Mouse (Mus musculus) embryonic facial prominence, embryonic 11.5 days (tissue): ENCODE measurements around the gene Zfp318. TPM values are rescaled to one million over a fixed set of nuclear protein-coding genes. Genes with fewer than 3 reads are reported as not detected.

Experiments used
- ATAC-seq: fragments of 200-750 bp; cut with Nextera tagmentation; replicated peaks from 2 replicates; pipeline ENCODE4 v1.8.0; 2017; ENCODE audit warnings: low read depth; ENCODE audit not compliant: insufficient number of reproducible peaks, low FRiP score, low TSS enrichment
- DNase-seq: peaks from one replicate; pipeline ENCODE4 v3.0.0-alpha.2; 2015; ENCODE audit warnings: low spot score
- H3K27ac ChIP-seq: fragments of 300-500 bp; sonication (generic); replicated peaks from 2 replicates; pipeline ENCODE4 v1.5.1; 2014; ENCODE audit warnings: mild to moderate bottlenecking, low read depth, low read length, control low read depth
- H3K27me3 ChIP-seq: fragments of 300-500 bp; sonication (generic); 2 replicates; pipeline ENCODE4 v1.6.1; 2014; ENCODE audit warnings: mild to moderate bottlenecking, low read length, moderate library complexity, mixed read lengths; ENCODE audit not compliant: control insufficient read depth, insufficient read depth
- H3K36me3 ChIP-seq: fragments of 300-500 bp; sonication (generic); replicated peaks from 2 replicates; pipeline ENCODE4 v1.6.1; 2014; ENCODE audit warnings: low read depth, mild to moderate bottlenecking, low read length, moderate library complexity, mixed read lengths; ENCODE audit not compliant: control insufficient read depth, insufficient read depth
- H3K4me1 ChIP-seq: fragments of 300-500 bp; sonication (generic); 2 replicates; pipeline ENCODE4 v1.6.1; 2014; ENCODE audit warnings: low read length, mixed read lengths; ENCODE audit not compliant: control insufficient read depth, insufficient read depth
- H3K4me2 ChIP-seq: fragments of 300-500 bp; sonication (generic); 2 replicates; pipeline ENCODE4 v1.6.1; 2014; ENCODE audit warnings: low read depth, mild to moderate bottlenecking, control low read depth, low read length, moderate library complexity
- H3K4me3 ChIP-seq: fragments of 300-500 bp; sonication (generic); 2 replicates; pipeline ENCODE4 v1.5.1; 2014; ENCODE audit warnings: low read depth, low read length, control low read depth
- H3K9ac ChIP-seq: fragments of 300-500 bp; sonication (generic); replicated peaks from 2 replicates; pipeline ENCODE4 v1.6.1; 2014; ENCODE audit warnings: mild to moderate bottlenecking, control low read depth, low read length
- H3K9me3 ChIP-seq: fragments of 300-500 bp; sonication (generic); replicated peaks from 2 replicates; pipeline ENCODE4 v1.6.1; 2016; ENCODE audit warnings: mild to moderate bottlenecking, low read length, inconsistent platforms, mixed read lengths; ENCODE audit not compliant: control insufficient read depth
- WGBS: fragments of 180-500 bp; shearing (Covaris S2); extraction: QIAGEN DNeasy Blood & Tissue Kit; methylation state at CpG from one replicate; pipeline ENCODE4 v1.1.7; 2014; 5-methylcytosine and 5-hydroxymethylcytosine counted together
- polyA plus RNA-seq: library from polyadenylated mRNA; unstranded; fragments of >200 nt; fragmentation: Nextera tagmentation; extraction: Ambion mirVana; gene quantifications from 2 replicates; pipeline ENCODE4 v1.2.1, GENCODE M21; 2014

Gene Zfp318
- polyA plus RNA-seq, 1 experiment from 2014 or later, result 12.1 TPM

- H3K9ac ChIP-seq, result no peak overlapping the region
- 83% methylated on average over 5 of the region's 5 CpGs for WGBS
These were observed 78.7 kb downstream of the Zfp318 start for GRCm38 (mm10) chr17:46462226-46462625.

DNA sequence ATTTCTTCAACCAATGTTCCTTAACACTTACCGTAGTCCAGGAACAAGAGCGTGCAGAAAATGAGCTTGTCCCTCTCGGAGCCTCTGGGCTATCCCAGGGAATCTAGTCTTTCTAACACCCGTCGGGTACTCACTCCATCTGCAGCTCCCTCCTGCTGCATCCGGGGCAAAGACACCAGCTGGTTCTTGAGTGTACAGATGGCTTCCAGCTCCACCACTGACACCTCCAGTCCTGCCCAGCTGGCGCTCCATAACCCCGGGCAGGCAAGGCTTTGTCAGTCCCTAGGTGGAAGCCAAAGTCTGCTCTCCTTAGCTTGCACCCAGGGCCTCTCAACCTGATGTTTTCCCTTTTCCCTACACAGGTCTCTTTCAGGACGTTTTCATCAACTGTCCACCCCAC is 84.3 kb downstream of the Zfp318 start:
- H3K4me2 ChIP-seq, result no peak overlapping the region; the same call in 1 of the 2 replicates
- no peak for ATAC-seq
- no peaks in the 10 kb centered on the region for H3K36me3 ChIP-seq
- no peak overlapping the region for H3K27ac ChIP-seq
- H3K4me1 ChIP-seq, result no peaks in the 10 kb centered on the region
- no peak for DNase-seq
- no peak overlapping the region for H3K4me3 ChIP-seq
- H3K9me3 ChIP-seq, result no peaks in the 10 kb centered on the region
- WGBS, result 62% methylated on average over 9 of the region's 9 CpGs
- H3K9ac ChIP-seq, result no peak overlapping the region
- no peaks in the 10 kb centered on the region for H3K27me3 ChIP-seq

More at GRCm38 (mm10) chr17:46462226-46462625, 78.7 kb downstream of the Zfp318 start:
- Histone ChIP-seq H3K27ac (no peak overlapping the region), H3K4me2 (no peak overlapping the region), H3K9me3 (no peaks in the 10 kb centered on the region), H3K4me3 (no peak overlapping the region), H3K27me3 (peaks cover 21% of the 10 kb centered on the region), H3K36me3 (no peaks in the 10 kb centered on the region), H3K4me1 (peaks cover 8% of the 10 kb centered on the region; the same call in 1 of the 2 replicates)
- DNase-seq (no peak), ATAC-seq (no peak)

Other genes with a start within 250 kb of the Zfp318 start
- gene Rsph9, start 239.5 kb upstream of the Zfp318 start, polyA plus RNA-seq, result 12.5 and 13.0 TPM in 2 replicates
- gene Mad2l1bp, start 230.2 kb upstream of the Zfp318 start, polyA plus RNA-seq, result 37.1 and 37.2 TPM in 2 replicates
- gene Gtpbp2, start 222.7 kb upstream of the Zfp318 start, polyA plus RNA-seq, result 18.1 and 19.3 TPM in 2 replicates
- gene Polh, start 181.1 kb upstream of the Zfp318 start, polyA plus RNA-seq, result 11.3 and 12.0 TPM in 2 replicates
- gene Xpo5, start 180.9 kb upstream of the Zfp318 start, polyA plus RNA-seq, result 72.0 and 78.5 TPM in 2 replicates
- 121 and 127 TPM in 2 replicates for gene Polr1c, start 135.7 kb upstream of the Zfp318 start, polyA plus RNA-seq
- 55.3 and 63.2 TPM in 2 replicates for gene Yipf3, start 135.7 kb upstream of the Zfp318 start, polyA plus RNA-seq
- gene Lrrc73, start 130.2 kb upstream of the Zfp318 start, polyA plus RNA-seq, result 0.89 and 1.2 TPM in 2 replicates
- gene Tjap1, start 100.7 kb upstream of the Zfp318 start, polyA plus RNA-seq, result 38.5 and 43.7 TPM in 2 replicates
- 1.2 and 2.0 TPM in 2 replicates for gene Dlk2, start 86.3 kb upstream of the Zfp318 start, polyA plus RNA-seq
- gene Abcc10, start 55.4 kb upstream of the Zfp318 start, polyA plus RNA-seq, result 3.2 and 3.6 TPM in 2 replicates
- 0.43 and 1.0 TPM in 2 replicates for gene Crip3, start 45.2 kb downstream of the Zfp318 start, polyA plus RNA-seq
- gene Slc22a7, start 54.7 kb downstream of the Zfp318 start, polyA plus RNA-seq, result not detected in 2 replicates
- 0.38 and 0.63 TPM in 2 replicates for gene Ttbk1, start 103.9 kb downstream of the Zfp318 start, polyA plus RNA-seq
- 65.9 and 74.9 TPM in 2 replicates for gene Dnph1, start 113.0 kb downstream of the Zfp318 start, polyA plus RNA-seq
- 3.5 and 3.7 TPM in 2 replicates for gene Cul9, start 162.7 kb downstream of the Zfp318 start, polyA plus RNA-seq
- 6.4 and 11.1 TPM in 2 replicates for gene Srf, start 172.4 kb downstream of the Zfp318 start, polyA plus RNA-seq
- gene Ptk7, start 245.8 kb downstream of the Zfp318 start, polyA plus RNA-seq, result 25.7 and 34.5 TPM in 2 replicates